Mouse (Mus musculus) thymus, postnatal 4 days (tissue): ENCODE measurements at regions not wholly inside any gene's neighbourhood (a gene's known extent, or its start where the extent isn't known, plus 50 kb on each side); places are given as distances from the start of the nearest gene placed in this dataset.

Experiments used
- DNase-seq: peaks from one replicate; pipeline ENCODE4 v3.0.0; 2021

DNA sequence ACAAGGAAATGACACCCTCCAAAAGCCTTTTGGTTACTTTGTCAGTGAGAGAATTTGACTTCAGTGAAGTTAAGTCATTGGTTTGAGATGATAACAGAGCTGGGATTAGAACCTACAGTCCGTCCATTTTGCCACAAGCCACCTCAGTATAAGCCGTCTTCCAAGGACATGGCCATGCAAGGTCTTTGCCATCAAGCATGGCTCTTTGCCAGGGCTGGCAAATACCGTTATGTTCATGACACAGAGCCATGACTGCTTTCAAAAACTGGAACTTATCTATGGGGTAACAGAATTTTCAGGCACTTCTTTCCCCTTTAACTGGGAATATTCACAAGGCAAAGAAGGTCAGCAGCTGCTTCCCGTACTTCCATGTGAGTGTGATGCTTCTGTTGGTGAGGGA lies 441.9 kb upstream of the Fam19a5 start:
- no peak for DNase-seq

DNA sequence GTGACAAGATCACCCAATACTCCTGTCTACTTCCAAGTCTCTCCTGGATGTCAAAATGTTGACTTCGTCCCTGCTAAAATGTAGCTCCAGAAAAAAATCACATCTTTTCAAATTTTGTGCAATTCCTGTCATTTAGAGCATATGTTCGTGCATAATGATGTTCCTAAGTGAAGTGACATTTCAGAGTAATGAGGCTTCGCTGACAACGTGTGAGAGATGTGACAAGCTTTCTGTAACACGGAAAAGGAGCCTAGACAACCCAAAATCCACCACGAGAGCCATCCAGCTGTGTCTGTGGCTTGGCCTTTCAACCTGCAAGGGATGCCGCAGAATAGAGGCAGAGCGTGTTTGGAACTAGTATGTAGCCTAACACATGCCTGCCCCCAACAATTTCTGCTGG lies 438.1 kb upstream of the Fam19a5 start:
- no peak for DNase-seq

DNA sequence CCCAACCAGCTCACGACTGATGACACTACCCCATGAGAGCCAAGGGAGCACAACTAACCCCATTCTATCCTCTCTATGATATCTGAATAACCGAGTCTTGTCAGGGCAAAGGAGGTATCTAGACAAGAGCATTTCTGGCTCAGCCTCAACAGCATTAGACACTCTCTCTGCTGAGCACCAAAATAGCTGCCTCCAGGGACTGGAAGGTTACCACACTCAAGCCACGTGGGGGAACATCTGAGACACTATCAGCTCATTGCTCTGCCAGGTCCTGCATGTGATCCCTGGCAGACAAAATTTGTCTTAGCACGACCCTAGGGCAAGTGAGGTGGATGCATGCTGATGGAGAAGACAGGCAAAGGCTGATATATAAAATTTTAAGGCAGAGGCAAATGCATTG lies 436.4 kb upstream of the Fam19a5 start:
- DNase-seq = no peak

DNA sequence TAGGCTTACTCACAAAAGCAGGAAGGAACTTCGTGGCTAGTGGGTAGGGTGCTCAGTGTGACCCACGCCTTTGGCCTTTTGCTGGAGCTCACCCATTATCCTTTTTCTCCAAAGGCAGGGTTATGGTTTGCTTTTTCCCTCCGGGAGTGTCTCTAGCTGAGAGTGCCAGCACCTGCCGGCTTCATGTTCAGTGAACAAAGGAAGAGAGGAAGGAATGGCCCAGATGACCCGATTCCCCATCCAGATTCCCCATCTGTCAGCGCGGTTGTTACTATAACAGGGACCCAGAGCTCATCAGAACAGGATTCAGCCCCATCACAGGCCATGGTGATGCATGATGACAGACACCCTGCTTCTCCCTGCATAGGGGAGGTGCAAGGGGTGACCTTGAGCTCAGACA lies 435.7 kb upstream of the Fam19a5 start:
- DNase-seq = no peak

DNA sequence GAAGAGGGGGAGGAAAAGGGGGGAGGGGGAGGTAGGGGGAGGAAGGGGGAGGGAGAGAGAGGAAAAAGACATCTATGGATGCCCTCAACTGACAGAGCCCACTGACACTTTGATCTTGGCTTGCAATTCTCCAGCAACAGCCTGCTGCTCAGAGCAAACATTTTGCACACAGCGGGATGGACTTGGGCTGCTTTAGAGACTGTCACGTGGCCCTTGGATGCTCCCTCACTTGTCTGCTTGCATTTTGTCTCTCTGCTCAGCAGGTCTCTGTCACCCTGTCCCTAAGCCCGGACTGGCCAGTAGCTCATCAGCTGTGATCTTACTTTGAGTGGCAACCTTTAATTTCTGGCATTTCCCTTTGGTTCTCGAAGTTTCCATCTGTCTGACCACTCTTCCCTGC lies 421.4 kb upstream of the Fam19a5 start:
- DNase-seq = no peak

DNA sequence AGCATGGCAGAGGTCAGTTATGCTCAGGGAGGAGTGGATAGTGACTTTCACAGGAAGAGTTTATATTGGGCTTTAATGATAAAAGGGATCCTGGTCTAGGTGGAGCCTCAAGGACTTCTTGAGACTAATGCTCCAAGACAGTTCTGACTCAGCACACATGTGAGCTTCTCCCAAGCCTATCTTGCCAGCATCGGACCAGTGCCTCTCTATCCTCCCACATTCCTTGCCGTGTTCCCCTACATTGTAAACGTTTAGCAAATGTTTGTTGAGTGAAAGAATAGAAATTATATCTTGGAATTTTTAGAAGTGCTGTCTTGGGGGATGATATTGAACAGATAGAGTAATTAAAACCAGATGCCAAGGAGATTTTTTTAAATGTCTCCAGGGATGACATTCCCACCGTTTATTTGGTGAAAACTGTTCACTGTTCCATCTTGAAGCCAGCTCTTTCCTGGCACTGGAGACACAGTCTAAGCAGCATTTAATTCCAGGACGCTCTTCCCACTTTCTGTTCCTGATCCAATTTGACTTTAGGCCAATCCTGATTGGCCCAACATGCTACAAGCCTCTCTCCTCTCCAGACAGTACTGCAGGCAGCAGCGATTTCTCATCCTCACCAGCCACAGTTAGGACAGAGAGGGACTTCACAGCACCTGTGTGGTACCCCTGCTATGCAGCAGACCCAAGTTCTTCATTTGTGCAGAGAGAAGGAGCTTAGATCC lies 418.5 kb upstream of the Fam19a5 start:
- DNase-seq = no peak

DNA sequence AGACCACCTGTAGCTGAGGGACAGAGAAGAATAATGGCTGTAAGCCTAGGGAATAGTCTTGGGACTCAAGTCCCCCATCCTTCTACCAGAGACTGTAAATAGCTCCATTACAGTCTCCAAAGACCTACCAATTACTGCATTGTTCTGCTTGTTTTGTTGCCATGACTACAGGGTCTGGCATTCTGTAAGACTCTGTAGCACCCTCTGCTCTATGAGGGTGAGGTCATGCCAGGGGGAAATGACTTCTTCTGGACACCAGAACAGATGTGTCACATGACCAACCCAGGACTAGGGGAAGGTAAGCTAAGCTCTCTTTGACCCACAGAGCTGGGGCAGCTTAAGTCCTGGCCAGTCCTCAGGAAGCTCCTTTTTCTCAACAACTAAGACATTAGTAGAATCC lies 405.2 kb upstream of the Fam19a5 start:
- no peak for DNase-seq

DNA sequence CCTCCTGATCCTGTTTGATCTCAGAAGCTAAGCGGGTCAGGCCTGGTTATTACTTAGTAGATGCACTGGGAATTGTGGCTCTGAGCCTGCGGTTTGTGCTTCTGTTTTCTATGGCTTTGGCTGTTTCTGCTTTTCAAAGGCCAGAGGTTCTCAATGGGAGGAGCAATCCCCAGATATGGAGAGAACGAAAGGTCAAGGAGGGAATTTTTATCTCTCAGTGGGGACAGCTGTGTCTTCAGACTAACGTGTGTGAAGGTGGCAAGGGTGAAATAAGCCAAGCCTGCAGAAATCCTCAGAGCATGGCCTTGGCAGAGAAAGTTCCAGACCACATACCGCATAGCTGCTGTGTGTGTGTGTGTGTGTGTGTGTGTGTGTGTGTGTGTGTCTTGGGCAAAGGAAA lies 375.0 kb upstream of the Fam19a5 start:
- no peak for DNase-seq

DNA sequence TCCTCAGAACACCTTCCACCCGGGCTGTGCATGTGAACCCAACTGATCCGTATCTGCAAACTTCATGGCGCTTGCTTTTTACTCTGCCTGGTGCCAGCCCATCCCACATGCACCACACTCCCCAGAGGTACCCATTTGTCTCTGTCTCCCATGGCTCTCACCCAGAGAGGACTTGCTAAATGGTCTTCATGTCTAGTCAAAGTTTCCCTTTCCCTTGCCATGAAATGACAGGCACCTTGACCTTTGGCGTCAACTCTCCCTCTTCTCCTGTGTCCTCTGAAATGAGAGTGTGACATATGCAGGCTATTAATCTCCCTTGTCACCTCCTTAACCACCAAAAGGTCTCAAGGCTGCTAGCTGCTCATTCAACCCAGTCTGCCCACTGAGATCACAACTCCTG lies 373.2 kb upstream of the Fam19a5 start:
- no peak for DNase-seq

DNA sequence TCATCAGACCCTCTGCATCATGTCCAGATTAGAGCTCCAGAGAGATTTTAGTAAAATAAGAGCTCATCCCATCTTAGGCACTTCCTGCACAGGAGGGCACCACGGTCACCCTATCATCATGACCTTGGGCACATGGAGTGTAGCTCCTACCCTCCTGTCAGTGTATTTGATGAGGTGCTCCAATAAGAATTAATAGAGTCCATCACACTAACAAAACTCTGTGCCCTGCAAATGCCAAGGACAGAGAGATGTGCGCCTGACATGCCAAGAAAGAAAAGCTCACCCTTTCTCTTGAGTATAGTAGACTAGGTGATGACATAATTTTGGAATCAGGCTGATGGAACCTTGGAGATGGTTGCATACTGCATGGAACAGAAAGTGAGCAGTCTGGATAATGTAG lies 371.0 kb upstream of the Fam19a5 start:
- DNase-seq = no peak

DNA sequence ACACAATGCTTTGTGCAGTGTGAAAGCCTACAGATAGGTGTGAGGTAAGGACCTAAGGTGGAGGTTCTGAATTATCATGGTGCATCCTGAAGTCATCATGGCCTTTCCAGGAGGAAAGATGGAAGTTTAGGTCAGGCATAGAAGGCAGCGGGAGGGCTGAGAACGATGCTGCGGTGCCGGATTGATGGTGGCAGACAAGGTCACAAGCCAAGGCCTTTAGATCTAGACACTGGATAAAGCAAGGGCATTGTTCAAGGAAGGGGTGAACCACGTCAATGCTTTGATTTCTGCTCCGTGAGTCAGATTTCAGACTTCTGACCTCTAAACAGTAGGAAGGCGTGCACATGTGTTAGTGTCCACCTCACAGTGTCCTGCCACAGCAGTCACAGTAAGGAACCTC lies 365.5 kb upstream of the Fam19a5 start:
- DNase-seq = no peak

DNA sequence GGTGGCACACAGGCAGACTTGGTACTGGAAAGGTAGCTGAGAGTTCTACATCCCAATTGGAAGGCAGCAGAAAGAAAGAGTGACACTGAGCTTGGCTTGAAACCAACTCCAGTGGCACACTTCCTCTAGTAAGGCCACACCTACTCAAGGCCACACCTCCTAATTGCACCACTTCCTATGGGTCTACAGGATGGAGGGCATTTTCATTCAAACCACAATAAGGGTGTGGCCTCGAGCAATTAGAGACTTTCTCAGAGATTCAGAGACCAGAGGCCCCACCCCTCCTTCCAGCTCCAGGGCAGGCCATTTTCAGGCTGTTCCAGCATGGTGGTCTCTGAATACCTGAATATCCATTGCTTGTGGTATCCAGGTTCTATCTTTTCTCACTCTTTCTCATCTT lies 363.3 kb upstream of the Fam19a5 start:
- DNase-seq = no peak

DNA sequence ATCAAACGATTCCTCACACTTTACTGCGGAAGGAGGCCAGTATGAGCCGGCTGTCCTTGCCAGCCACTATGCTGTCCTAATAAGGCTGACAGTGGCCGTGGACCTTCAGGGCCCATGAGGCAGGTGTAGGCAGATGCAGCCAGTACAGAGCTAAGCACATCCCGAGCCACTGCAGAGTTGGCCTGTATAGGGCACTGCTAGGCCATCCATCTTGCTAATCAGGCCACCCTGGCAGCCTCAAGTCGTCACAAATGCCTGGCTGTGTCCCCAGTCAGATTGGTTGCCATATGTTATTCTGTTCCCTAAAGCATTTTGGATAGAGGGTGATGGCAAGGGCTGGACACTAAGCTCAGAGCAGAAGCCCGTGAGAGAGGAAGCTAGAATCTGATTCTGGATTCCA lies 359.9 kb upstream of the Fam19a5 start:
- no peak for DNase-seq

DNA sequence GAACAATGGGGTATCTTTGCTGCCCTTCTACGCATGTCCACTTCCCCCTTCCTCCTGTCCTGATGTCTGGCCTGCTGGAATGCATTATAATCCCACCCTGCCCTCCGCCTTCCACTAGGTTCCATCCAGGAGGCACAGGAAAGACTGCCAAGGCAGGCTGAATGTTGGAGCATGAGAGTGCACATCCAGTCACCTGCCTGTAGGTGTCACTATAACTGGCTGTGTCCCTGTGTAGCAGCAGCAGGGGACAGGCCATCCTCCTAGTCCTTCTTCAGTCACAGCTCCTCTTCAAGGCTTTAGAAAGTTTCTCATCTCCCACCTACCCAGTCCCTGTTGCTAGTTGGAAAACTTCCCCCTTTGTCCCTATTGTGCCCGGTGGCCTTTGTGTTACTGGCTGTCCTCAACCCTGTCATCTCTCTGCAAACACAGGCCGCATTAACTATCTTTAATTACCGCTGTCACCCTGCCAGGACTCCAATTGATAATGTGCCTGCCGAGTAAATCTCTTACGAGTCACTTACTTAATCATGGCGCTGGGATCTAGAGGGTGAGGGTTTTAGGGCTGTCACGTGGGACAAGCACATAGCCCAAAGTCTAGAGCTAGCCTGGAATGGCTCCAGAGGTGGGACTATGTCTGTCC lies 355.2 kb upstream of the Fam19a5 start:
- no peak for DNase-seq

DNA sequence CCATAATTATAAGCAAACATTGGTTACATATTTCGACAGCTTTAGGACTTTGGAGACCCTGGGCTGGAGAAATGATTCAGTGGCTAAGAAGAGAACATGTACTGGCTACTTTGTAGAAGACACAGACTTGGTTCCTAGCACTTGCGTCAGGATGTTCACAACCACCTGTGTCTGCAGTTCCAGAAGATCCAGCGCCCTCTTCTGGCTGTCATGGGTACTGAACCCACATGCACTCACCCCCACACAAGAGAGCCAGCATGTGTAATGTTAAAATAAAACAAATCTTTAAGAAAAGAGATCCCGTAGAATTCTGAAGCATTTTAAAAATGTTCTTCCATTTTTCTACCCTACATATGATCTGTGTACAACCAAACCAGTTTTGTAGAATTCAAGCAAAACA lies 352.2 kb upstream of the Fam19a5 start:
- no peak for DNase-seq

DNA sequence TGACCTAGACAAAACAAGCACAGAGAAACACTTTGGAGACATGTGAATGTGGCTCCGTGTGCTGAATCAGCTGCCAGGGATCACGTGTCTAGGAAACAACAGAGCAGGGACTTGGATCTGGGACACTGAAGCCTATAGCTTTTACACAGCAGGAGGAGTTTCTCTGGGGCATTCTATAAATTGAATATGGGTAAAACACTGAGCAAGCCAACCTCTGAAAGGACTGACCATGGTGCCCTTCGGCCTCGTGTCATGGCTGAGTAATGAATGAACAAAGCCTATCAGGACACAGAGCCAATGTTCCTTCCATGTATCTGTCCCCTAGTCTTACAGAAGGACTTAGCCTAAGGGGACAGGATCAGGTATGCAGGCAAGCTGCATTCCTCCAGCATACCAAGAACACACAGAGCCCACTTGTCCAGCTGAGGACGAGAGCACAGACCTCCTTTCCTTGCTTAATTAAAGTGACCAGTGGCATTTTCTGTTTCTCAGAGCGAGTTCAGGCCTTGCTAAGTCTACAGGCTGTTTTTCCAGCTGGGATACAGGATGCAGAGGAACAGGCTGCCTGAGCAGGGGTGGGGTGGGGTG lies 347.7 kb upstream of the Fam19a5 start:
- DNase-seq = no peak

DNA sequence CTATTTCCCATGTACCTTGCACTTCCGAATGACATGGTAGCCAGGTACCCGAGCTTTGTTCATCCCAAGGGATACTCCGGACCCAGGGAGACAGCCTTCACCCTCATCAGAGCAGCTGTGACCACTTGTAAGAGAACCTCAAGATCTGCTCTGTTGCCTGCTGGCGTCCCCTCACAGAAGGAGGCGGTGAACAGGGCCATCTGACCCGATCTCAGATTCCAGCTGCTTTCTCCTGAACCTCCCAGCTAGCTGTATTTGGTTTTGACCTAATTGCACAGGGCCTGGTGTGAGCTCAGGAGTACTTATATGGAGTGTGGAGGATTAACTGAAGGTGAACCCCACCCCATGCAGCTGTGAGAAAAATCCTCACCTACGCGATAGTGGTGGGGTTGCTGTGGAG lies 344.5 kb upstream of the Fam19a5 start:
- DNase-seq = no peak

DNA sequence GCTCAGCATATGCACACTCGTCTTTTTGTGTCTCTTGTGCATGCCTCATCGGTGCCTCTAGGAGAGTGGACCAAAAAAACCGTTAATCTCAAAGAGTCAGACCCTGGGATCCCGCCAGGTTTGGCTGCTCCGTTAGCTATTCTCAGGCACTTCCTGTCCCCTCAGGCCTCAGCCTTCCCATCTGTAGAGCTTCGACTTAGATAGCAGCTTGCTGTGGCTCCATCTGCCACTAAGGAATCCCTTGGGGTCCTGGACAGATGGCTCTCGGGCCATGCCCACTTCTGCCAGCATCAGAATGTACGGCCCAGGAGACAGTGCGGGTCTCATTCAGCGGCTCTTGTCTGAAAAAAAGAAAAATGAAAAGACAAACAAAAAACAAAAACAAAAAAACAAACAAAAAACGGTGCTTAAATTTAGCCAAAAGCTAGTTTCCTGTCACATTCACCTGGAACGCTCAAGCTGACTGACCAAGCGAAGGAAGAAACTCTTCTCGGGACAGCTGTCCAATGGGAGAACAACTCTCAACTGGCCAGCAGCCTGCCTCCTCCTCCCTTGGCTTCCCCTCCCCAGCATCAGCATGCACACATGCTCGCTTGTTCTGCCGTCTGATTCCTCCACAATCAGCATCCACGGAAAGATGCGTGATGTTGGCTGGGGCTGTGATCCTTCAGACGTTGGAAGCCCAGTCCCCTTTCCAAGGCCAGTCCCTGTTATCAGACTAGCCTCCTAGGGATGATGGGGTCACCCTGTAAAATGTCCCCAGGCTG lies 343.6 kb upstream of the Fam19a5 start:
- no peak for DNase-seq

DNA sequence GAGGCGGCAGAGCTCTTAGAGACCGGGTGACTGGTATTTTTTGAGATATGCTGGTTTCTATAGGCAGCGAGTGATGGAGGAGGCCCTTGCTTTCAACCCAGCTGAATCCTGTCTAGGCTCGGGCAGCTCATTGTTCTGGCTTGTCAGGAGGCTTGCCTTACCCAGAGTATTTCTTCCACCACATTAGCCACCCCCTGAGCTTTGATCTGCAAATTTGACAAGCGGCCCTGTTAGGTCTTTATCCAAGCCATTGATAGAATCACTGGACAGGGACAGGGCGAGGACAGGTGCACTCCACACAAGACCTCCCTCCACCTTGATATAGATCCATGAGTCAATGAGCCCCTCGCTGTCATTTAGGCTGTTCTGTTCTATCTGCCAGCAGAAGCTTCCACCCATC lies 343.0 kb upstream of the Fam19a5 start:
- no peak for DNase-seq

DNA sequence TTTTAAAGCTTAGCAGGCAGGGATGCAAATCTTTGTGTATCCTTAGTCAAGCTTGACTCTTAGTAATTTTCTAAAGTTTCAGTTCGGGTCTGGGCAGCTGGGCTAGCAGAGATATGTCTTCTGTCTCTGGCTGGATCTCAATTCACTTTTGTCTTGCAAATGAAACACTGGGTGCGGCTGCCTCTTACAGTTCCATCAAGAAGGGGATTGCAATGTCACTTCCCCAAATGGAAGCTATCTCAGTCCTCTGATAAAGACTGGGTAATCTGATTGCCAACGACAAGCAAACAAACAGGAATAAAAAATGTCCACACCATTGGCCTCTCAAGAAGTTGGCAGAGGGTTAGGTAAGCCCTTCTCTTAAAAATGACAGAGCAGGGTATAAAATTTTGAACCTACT lies 314.1 kb upstream of the Fam19a5 start:
- no peak for DNase-seq

DNA sequence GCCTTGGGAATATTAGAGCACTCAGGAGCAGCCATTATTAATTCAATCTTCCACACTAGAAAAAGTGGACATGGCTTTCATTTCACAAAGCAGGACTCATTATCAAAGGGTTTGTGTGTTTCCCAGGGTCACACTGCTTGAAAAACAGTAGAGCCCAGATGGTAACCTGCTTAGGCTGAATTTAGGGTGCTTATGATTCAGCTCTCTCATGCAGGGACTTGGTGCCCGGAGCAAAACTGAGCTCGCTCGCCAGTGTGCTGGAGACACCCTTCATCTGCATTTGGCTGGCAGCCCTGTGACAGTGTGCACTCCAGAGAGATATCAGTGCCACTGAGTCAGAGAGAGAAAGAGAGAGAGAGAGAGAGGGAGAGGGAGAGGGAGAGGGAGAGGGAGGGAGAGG lies 308.0 kb upstream of the Fam19a5 start:
- no peak for DNase-seq

DNA sequence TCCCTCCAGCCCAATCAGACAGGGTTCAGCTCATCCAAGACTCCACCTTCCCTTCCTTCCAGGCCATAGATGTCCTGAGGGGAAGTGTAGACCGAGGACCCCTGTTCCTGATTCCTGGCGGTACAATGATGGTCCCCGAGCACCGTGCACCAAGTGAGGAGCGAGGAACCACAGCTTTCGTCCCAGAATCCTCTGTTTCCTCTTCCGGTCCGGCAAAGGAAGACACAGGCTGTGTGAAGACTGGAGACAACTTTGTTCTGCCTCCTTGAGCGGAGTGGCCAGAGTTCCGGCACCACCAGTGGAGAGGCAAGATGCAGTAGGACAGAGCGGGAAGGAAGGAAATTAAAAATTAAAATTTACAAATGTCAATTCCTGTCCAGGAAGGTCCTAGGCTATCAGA lies 305.0 kb upstream of the Fam19a5 start:
- DNase-seq = no peak

DNA sequence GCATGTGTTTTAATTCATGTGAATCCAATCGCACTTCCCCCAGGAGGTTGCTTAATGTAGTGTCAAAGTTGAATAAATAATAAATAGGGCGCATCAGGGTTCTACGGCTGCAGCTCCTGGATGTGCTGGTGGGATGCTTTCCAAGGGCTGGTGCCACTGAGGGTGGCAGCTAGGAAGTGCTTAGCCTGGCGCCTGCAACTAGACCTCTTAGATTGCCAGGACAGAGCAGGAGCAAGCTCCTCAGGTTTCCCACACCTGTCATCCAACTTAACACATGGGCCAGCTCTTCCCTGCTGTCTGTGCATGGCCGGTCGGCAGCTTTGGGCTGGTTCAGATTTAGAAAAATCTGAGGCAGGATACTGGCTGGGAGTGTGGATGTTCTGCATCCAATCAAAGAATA lies 282.6 kb upstream of the Fam19a5 start:
- no peak for DNase-seq

DNA sequence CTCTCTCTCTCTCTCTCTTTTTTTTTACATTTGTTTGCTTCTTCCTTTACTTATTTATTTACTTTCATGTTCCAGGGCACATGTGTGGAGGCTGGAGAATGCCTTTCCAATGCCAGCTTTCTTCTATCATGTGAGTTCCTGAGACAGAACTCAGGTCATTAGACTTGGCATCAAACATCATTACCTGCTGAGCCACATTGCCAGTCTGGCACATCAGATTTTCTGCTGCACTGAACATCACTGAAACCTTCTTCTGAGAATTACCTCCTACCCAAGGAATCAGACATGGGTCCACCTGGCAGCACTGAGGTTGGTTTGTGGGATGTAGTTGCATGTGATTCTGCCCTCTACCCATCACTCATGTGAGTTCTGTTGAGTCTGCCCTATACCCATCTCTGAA lies 279.2 kb upstream of the Fam19a5 start:
- no peak for DNase-seq
